Comparison of ENCODE assay signal across 13 mouse cellular contexts in the genomic region with DNA sequence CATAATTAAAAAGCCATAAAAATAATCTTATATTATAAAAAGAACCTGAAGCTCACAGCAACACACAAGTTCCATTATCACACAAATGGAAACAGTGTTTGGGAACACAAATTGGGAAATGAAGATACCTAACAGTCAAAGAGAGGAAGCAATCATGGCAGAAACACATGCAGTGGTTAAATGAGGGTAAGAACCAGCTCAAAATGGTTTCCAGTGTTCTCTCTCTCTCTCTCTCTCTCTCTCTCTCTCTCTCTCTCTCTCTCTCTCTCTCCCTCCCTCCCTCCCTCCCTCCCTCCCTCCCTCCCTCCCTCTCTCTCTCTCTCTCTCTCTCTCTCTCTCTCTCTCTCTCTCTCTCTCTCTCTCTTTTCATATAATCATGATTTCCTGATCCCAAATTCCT. TPM values are rescaled to one million over a fixed set of nuclear protein-coding genes. Genes with fewer than 3 reads are reported as not detected.
DNase-seq lines count a peak whose midpoint lies in the region; ATAC-seq and TF ChIP-seq lines count a peak whose summit lies in the region.
"Not testable (repeated sequence)": the region's sequence is repeated elsewhere in the genome, so short reads cannot be mapped to it uniquely, and the experiment has no call there.
"Had no signal": no experiment of that assay in that cellular context is flagged by ENCODE, and none has a peak within 500 bp of the region (broad histone marks: within the 10 kb centered on the region; RNA-seq: fewer than 3 reads in every experiment).

A gene (minus strand): TSS at position 101 of the 400 bp plus-strand sequence.

- not testable (repeated sequence) for H3K9me3 ChIP-seq in embryonic facial prominence, embryonic 15.5 days (replicated peaks); heart, embryonic 10.5 days; hindbrain, embryonic 14.5 days (ENCODE audit: control insufficient read depth, low read length); lung, embryonic 14.5 days (ENCODE audit: low read depth, low read length); neural tube, embryonic 11.5 days (ENCODE audit: control insufficient read depth, low read length)

- not testable (repeated sequence) for H3K4me1 ChIP-seq in embryonic facial prominence, embryonic 15.5 days; heart, embryonic 10.5 days; hindbrain, embryonic 14.5 days (replicated peaks; ENCODE audit: control insufficient read depth, insufficient read depth, low read length); lung, embryonic 14.5 days (ENCODE audit: insufficient read depth); neural tube, embryonic 11.5 days (ENCODE audit: control insufficient read depth, insufficient read depth, low read length)

- H3K4me2 ChIP-seq in embryonic facial prominence, embryonic 15.5 days (replicated peaks), result peak within 1 kb of the TSS; percentile 51
- H3K4me2 ChIP-seq in hindbrain, embryonic 14.5 days (replicated peaks), result peak within 1 kb of the TSS; percentile 65
- H3K4me2 ChIP-seq in lung, embryonic 14.5 days, result peak within 1 kb of the TSS; percentile 54
- peak within 1 kb of the TSS; percentile 50 for H3K4me2 ChIP-seq in neural tube, embryonic 11.5 days (ENCODE audit: low read depth)

- not testable (repeated sequence) for H3K36me3 ChIP-seq in C2C12 (ENCODE audit: control insufficient read depth, insufficient read depth); embryonic facial prominence, embryonic 15.5 days; heart, embryonic 10.5 days; hindbrain, embryonic 14.5 days (replicated peaks; ENCODE audit: control insufficient read depth, insufficient read depth); lung, embryonic 14.5 days (ENCODE audit: insufficient read depth); neural tube, embryonic 11.5 days (ENCODE audit: control insufficient read depth, insufficient read depth, low read length)

- not testable (repeated sequence) for TF ChIP-seq CTCF in C2C12 (IDR thresholded peaks at IDR 0.05; ENCODE audit: control insufficient read depth, insufficient read depth, insufficient read length); lung, embryonic 14.5 days (IDR thresholded peaks at IDR 0.05; ENCODE audit: low read depth)

- H3K79me3 ChIP-seq in C2C12 (ENCODE audit: low read depth), result not testable (repeated sequence)

- H3K4me3 ChIP-seq in C2C12 (ENCODE audit: insufficient read depth, poor library complexity, severe bottlenecking), result peak within 1 kb of the TSS; percentile 2
- peak within 1 kb of the TSS; percentile 25 for H3K4me3 ChIP-seq in embryonic facial prominence, embryonic 15.5 days (replicated peaks)
- H3K4me3 ChIP-seq in heart, embryonic 10.5 days, result peak within 1 kb of the TSS; percentile 49
- H3K4me3 ChIP-seq in hindbrain, embryonic 14.5 days (replicated peaks; ENCODE audit: low read length), result peak within 1 kb of the TSS; percentile 36
- peak within 1 kb of the TSS; percentile 18 for H3K4me3 ChIP-seq in lung, embryonic 14.5 days (ENCODE audit: low read depth, low read length)
- peak within 1 kb of the TSS; percentile 28 for H3K4me3 ChIP-seq in neural tube, embryonic 11.5 days (ENCODE audit: low read depth, low read length)

- not testable (repeated sequence) for H3K27ac ChIP-seq in embryonic facial prominence, embryonic 15.5 days (replicated peaks); heart, embryonic 10.5 days; hindbrain, embryonic 14.5 days; lung, embryonic 14.5 days (ENCODE audit: low read depth); neural tube, embryonic 11.5 days (ENCODE audit: low read depth, low read length)

- intact Hi-C loops in left cerebral cortex, postnatal 25 days (cut with DNase I), result loop anchor here (5.0 kb wide), 1 partner anchor 54 kb away; no protein-coding TSS in a partner anchor

- ATAC-seq in embryonic facial prominence, embryonic 15.5 days (ENCODE audit: insufficient number of reproducible peaks, low FRiP score, low TSS enrichment, low read depth); hindbrain, embryonic 14.5 days (ENCODE audit: low FRiP score); lung, embryonic 14.5 days (ENCODE audit: insufficient read depth); neural tube, embryonic 11.5 days (ENCODE audit: insufficient read depth, low FRiP score, low TSS enrichment): not testable (repeated sequence)

- not testable (repeated sequence) for H3K79me2 ChIP-seq in C2C12 (ENCODE audit: control insufficient read depth, insufficient read depth)

- H3K9ac ChIP-seq in embryonic facial prominence, embryonic 15.5 days; lung, embryonic 14.5 days: not testable (repeated sequence)
- peak within 1 kb of the TSS; percentile 58 for H3K9ac ChIP-seq in hindbrain, embryonic 14.5 days
- peak within 1 kb of the TSS; percentile 32; the same call in 1 of the 2 replicates for H3K9ac ChIP-seq in neural tube, embryonic 11.5 days (ENCODE audit: low read length)

- H3K27me3 ChIP-seq in C2C12 (ENCODE audit: control insufficient read depth, insufficient read depth, insufficient read length); embryonic facial prominence, embryonic 15.5 days; heart, embryonic 10.5 days (ENCODE audit: insufficient read depth, poor library complexity, severe bottlenecking); hindbrain, embryonic 14.5 days (ENCODE audit: control insufficient read depth, insufficient read depth, low read length); lung, embryonic 14.5 days (ENCODE audit: insufficient read depth, low read length); neural tube, embryonic 11.5 days (ENCODE audit: control insufficient read depth, insufficient read depth, low read length): not testable (repeated sequence)

- not testable (repeated sequence) for H3ac ChIP-seq in C2C12 (ENCODE audit: control insufficient read depth, insufficient read length, low read depth)

- DNase-seq in heart, embryonic 10.5 days (ENCODE audit: low spot score); hindbrain, embryonic 14.5 days (ENCODE audit: low spot score); layer of hippocampus, adult 18-20 months (ENCODE audit: low spot score in 2 of 2); left cerebral cortex, postnatal 25 days (ENCODE audit: low spot score in 2 of 2); lung, embryonic 14.5 days; neural tube, embryonic 11.5 days (ENCODE audit: low spot score): not testable (repeated sequence)

RNA-seq across cellular contexts. Expression of the gene that starts here (rescaled TPM):
- polyA plus RNA-seq in C2C12 (2012; fragmentation: generic; extraction: Trizol), result 0.04 TPM
- polyA plus RNA-seq in embryonic facial prominence, embryonic 15.5 days (2015; fragmentation: Nextera tagmentation; extraction: Ambion mirVana), result 0.17 and 0.20 TPM in 2 replicates
- polyA plus RNA-seq in heart, embryonic 10.5 days (2016; fragmentation: Nextera tagmentation; extraction: Ambion mirVana), result 0.55 and 0.80 TPM in 2 replicates
- polyA plus RNA-seq in hindbrain, embryonic 14.5 days (2014; fragmentation: Nextera tagmentation; extraction: Ambion mirVana), result 0.79 and 1.4 TPM in 2 replicates
- total RNA-seq in layer of hippocampus, adult 18-20 months (2021), result 10 to 100 TPM; 73.2 to 76.1 TPM
- 10 to 100 TPM; 61.3 to 78.5 TPM for total RNA-seq in left cerebral cortex, postnatal 25 days (2021)
- polyA plus RNA-seq in lung, embryonic 14.5 days (2014; fragmentation: Nextera tagmentation; extraction: Ambion mirVana), result 0.08 and 0.12 TPM in 2 replicates
- 0.54 and 0.68 TPM in 2 replicates for polyA plus RNA-seq in neural tube, embryonic 11.5 days (2014; fragmentation: Nextera tagmentation; extraction: Ambion mirVana)
- total RNA-seq: hematopoietic stem cell, adult 5-6 weeks; megakaryocyte progenitor cell, adult 5-6 weeks; MEL; neutrophil, adult 5-6 weeks had no signal
- polyA plus RNA-seq: liver, embryonic 16.5 days had no signal
